Mouse (Mus musculus): ENCODE measurements around the gene Coq10b.
"Not testable (repeated sequence)": the region's sequence is repeated elsewhere in the genome, so short reads cannot be mapped to it uniquely, and the experiment has no call there.

The Coq10b gene

GRCm38 (mm10) chr1:55055322-55056115 is 2.9 kb downstream of the Coq10b start:
- DNase-seq (ENCODE audit: low read depth, low spot score) = no peak

GRCm38 (mm10) chr1:55058383-55058782 is 5.8 kb downstream of the Coq10b start:
- not testable (repeated sequence) for DNase-seq (ENCODE audit: low read depth, low spot score)

- DNase-seq (ENCODE audit: low read depth, low spot score) = no peak
Observed at GRCm38 (mm10) chr1:55061099-55061498, 8.5 kb downstream of the Coq10b start.

GRCm38 (mm10) chr1:55061772-55062171 is 9.2 kb downstream of the Coq10b start:
- DNase-seq (ENCODE audit: low read depth, low spot score) = no peak

GRCm38 (mm10) chr1:55072328-55072727 is 19.8 kb downstream of the Coq10b start:
- DNase-seq (ENCODE audit: low read depth, low spot score) = not testable (repeated sequence)

- DNase-seq (ENCODE audit: low read depth, low spot score) = no peak
Observed at GRCm38 (mm10) chr1:55074757-55075156, 22.2 kb downstream of the Coq10b start.

- no peak for DNase-seq (ENCODE audit: low read depth, low spot score)
Observed at GRCm38 (mm10) chr1:55075652-55076394, 23.3 kb downstream of the Coq10b start.

- DNase-seq (ENCODE audit: low read depth, low spot score) = no peak
Observed at GRCm38 (mm10) chr1:55076395-55076743, 23.8 kb downstream of the Coq10b start.

GRCm38 (mm10) chr1:55076849-55077516 is 24.4 kb downstream of the Coq10b start:
- DNase-seq (ENCODE audit: low read depth, low spot score) = no peak

GRCm38 (mm10) chr1:55079677-55080076 is 27.1 kb downstream of the Coq10b start:
- DNase-seq (ENCODE audit: low read depth, low spot score) = no peak

GRCm38 (mm10) chr1:55082106-55082505 is 29.5 kb downstream of the Coq10b start:
- no peak for DNase-seq (ENCODE audit: low read depth, low spot score)

- no peak for DNase-seq (ENCODE audit: low read depth, low spot score)
Observed at GRCm38 (mm10) chr1:55085781-55086366, 33.3 kb downstream of the Coq10b start.

- peak; percentile 11 for DNase-seq (ENCODE audit: low read depth, low spot score)
Observed at GRCm38 (mm10) chr1:55086868-55087400, 34.4 kb downstream of the Coq10b start.

- DNase-seq (ENCODE audit: low read depth, low spot score) = no peak
Observed at GRCm38 (mm10) chr1:55087401-55087904, 34.9 kb downstream of the Coq10b start.

- peak; percentile 100 for DNase-seq (ENCODE audit: low read depth, low spot score)
Observed at GRCm38 (mm10) chr1:55087932-55088610, 35.5 kb downstream of the Coq10b start, which contains the start of the genes Hspe1 and Hspd1. TSS of gene Hspe1 (plus strand) at chr1:55088132. TSS of gene Hspd1 (minus strand) at chr1:55088243.

GRCm38 (mm10) chr1:55088611-55089497 is 36.3 kb downstream of the Coq10b start:
- DNase-seq (ENCODE audit: low read depth, low spot score) = no peak

GRCm38 (mm10) chr1:55089498-55090064 is 37.0 kb downstream of the Coq10b start:
- no peak for DNase-seq (ENCODE audit: low read depth, low spot score)

GRCm38 (mm10) chr1:55092056-55092455 is 39.5 kb downstream of the Coq10b start:
- no peak for DNase-seq (ENCODE audit: low read depth, low spot score)

GRCm38 (mm10) chr1:55092469-55092868 is 39.9 kb downstream of the Coq10b start:
- DNase-seq (ENCODE audit: low read depth, low spot score) = no peak

All from retina, postnatal 7 days (tissue).